Mouse (Mus musculus) bone marrow, adult 2 months (tissue): ENCODE measurements around the gene Gm45021.

Experiments
- CTCF ChIP-seq: fragments of 200-500 bp; IDR thresholded peaks from 2 replicates; pipeline ENCODE4 v1.5.1; 2011; ENCODE audit warnings: low read length, control low read depth; ENCODE audit not compliant: control insufficient read depth, insufficient read depth
- POLR2A ChIP-seq: fragments of 200-500 bp; IDR thresholded peaks from 2 replicates; pipeline ENCODE4 v1.6.1; 2011; ENCODE audit warnings: low read depth, mild to moderate bottlenecking, control low read depth, low read length, borderline replicate concordance; ENCODE audit not compliant: control insufficient read depth

DNA sequence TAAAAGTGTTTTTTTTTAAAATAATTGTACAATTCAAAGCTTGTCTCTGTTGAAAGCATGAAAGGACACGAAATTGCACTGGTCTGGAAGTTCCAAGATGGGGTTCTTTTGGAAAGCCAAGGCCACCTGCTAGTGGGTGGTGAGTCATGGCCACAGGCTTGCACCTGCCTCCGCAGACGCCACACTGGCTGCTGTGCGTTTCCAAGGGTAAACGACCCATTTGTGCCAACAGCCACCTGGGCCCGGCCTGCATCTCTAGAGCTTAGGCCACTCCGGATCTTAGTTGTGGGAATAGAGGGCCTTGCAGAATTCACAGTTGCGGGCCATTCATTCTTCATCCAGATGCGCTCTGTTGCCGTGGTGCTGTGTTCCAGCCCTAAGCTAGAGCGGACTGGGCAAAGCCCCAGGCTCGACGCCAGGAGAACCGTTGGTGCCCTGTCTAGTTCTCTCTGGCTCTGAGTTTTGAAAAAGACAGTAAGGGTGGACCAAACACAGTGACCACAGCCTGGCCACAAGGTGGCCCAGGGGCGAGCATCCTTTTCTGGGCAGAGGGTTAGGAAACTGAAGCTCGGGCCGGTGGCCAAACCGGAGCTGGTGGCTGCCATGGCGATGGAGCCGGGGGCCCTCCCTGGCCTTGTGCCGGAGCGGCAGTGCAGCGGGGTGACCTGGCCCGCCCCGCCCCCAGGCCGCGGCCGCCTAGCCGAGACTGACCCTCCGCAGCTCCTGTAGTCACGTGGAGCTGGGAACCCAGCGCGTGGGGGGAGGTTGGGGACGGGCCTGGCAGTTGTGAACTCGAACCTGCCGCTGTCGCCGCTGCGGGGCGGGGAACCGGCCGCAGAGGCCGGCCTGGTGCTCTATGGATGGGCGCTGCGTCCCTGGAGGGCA, 4.0 kb downstream of the Gm45021 start, which contains the start of the genes Repin1 and Gm44965:
- TF ChIP-seq CTCF = no peak; the same call in 1 of the 2 replicates
- peak; percentile 20; the same call in 1 of the 2 replicates for TF ChIP-seq POLR2A
